Mouse (Mus musculus) small intestine, adult 2 months (tissue): Measurements from ENCODE around the gene Zfp53. TPM values are rescaled to one million over a fixed set of nuclear protein-coding genes. Genes with fewer than 3 reads are reported as not detected.
A peak's percentile ranks its signal among the peaks of the same experiment; 100 is the strongest.

Source experiments
- H3K27ac ChIP-seq: fragments of 200-500 bp; 2 replicates; pipeline ENCODE4 v1.5.1; 2012; ENCODE audit warnings: low read depth, low read length, control low read depth, inconsistent platforms; ENCODE audit not compliant: insufficient read depth
- H3K27me3 ChIP-seq: fragments of 200-500 bp; 2 replicates; pipeline ENCODE4 v1.6.1; 2012; ENCODE audit warnings: mild to moderate bottlenecking, moderate library complexity, low read length, inconsistent platforms; ENCODE audit not compliant: control insufficient read depth, insufficient read depth
- H3K36me3 ChIP-seq: fragments of 200-500 bp; 2 replicates; pipeline ENCODE4 v1.6.1; 2012; ENCODE audit warnings: mild to moderate bottlenecking, low read length, control low read depth, inconsistent platforms; ENCODE audit not compliant: control insufficient read depth, insufficient read depth
- H3K4me1 ChIP-seq: fragments of 200-500 bp; 2 replicates; pipeline ENCODE4 v1.6.1; 2012; ENCODE audit warnings: low read length, inconsistent platforms, mixed read lengths; ENCODE audit not compliant: control insufficient read depth, insufficient read depth, insufficient read length
- H3K4me3 ChIP-seq: fragments of 200-500 bp; 2 replicates; pipeline ENCODE4 v1.5.1; 2012; ENCODE audit warnings: low read depth, mild to moderate bottlenecking, control low read depth, inconsistent platforms, low read length, moderate library complexity
- CTCF ChIP-seq: fragments of 200-500 bp; IDR thresholded peaks from 2 replicates; pipeline ENCODE4 v1.5.1; 2012; ENCODE audit warnings: low read depth, mild to moderate bottlenecking, control low read depth, inconsistent platforms, low read length, moderate library complexity, mixed read lengths; ENCODE audit not compliant: insufficient replicate concordance, insufficient read length; ENCODE audit errors: extremely low read depth
- POLR2A ChIP-seq: fragments of 200-500 bp; IDR thresholded peaks from 2 replicates; pipeline ENCODE4 v1.6.1; 2012; ENCODE audit warnings: low read depth, mild to moderate bottlenecking, control low read depth, inconsistent platforms, low read length, moderate library complexity
- WGBS: fragments of 180-500 bp; shearing (Covaris S2); methylation state at CpG from one replicate; pipeline ENCODE4 v1.1.7; 2018; 5-methylcytosine and 5-hydroxymethylcytosine counted together
- polyA plus RNA-seq: library from polyadenylated mRNA; depleted of rRNA; stranded (reverse); fragments of >200 nt; gene quantifications from 2 replicates; pipeline ENCODE4 v1.2.3, GENCODE M21; 2012

The Zfp53 gene
- polyA plus RNA-seq, 1 experiment, result 2.5 TPM

DNA sequence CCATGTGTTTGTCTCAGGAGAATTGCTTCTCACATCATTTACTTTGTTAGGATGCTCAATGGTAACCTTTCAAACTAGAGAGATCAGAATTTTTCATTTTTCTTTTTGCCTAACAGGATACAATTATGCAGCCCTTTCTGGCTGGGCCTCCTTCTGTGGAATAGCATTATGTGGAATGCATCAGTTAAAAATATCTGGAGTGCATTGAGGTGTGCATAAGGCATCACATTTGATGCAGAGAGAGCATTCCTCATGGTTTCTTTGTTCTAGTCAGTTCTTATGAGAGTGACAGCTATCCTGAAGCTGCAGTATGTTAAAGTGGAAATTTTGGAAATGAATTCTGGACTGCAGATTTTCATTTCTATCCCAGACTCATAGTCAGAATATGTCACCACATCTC is 37.5 kb downstream of the Zfp53 start:
- no peaks in the 10 kb centered on the region for H3K4me1 ChIP-seq
- no peaks in the 10 kb centered on the region for H3K36me3 ChIP-seq
- TF ChIP-seq POLR2A, result no peak
- no peak for TF ChIP-seq CTCF
- no peaks in the 10 kb centered on the region for H3K27me3 ChIP-seq
- no peak overlapping the region for H3K27ac ChIP-seq
- H3K4me3 ChIP-seq, result no peak overlapping the region

- Histone ChIP-seq H3K36me3 (no peaks in the 10 kb centered on the region), H3K4me3 (no peak overlapping the region), H3K27me3 (no peaks in the 10 kb centered on the region), H3K27ac (no peak overlapping the region), H3K4me1 (peaks cover 3% of the 10 kb centered on the region)
- no peak for TF ChIP-seq CTCF
- TF ChIP-seq POLR2A, result no peak
- WGBS, result 82% methylated on average over 5 of the region's 5 CpGs
These were observed 42.0 kb downstream of the Zfp53 start for GRCm38 (mm10) chr17:21530645-21531330.

DNA sequence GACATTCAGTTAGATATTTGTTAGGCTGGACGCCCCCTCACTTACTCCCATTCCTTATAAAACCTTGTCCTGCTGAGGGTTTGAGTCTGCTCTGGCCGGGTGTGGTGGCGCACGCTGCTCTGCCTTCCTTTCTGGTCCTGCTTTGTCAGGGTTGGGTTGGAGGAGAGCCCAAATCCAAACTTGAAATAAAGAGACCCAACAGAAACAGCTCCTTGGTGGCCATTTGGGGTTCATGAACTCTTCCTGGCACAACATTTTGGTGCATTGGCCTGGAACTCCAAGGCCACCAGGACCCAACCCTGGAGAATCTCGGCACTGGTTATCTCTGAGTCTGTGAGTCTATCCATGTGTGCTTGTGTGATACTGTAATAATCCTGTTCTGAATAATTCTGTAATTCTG is 42.8 kb downstream of the Zfp53 start:
- Histone ChIP-seq H3K4me3 (peak overlapping the region; percentile 91), H3K27me3 (no peaks in the 10 kb centered on the region), H3K4me1 (peaks cover 3% of the 10 kb centered on the region), H3K36me3 (no peaks in the 10 kb centered on the region), H3K27ac (peak overlapping the region; percentile 78)
- TF ChIP-seq POLR2A (no peak), CTCF (no peak)
- 61% methylated on average over 5 of the region's 5 CpGs for WGBS

DNA sequence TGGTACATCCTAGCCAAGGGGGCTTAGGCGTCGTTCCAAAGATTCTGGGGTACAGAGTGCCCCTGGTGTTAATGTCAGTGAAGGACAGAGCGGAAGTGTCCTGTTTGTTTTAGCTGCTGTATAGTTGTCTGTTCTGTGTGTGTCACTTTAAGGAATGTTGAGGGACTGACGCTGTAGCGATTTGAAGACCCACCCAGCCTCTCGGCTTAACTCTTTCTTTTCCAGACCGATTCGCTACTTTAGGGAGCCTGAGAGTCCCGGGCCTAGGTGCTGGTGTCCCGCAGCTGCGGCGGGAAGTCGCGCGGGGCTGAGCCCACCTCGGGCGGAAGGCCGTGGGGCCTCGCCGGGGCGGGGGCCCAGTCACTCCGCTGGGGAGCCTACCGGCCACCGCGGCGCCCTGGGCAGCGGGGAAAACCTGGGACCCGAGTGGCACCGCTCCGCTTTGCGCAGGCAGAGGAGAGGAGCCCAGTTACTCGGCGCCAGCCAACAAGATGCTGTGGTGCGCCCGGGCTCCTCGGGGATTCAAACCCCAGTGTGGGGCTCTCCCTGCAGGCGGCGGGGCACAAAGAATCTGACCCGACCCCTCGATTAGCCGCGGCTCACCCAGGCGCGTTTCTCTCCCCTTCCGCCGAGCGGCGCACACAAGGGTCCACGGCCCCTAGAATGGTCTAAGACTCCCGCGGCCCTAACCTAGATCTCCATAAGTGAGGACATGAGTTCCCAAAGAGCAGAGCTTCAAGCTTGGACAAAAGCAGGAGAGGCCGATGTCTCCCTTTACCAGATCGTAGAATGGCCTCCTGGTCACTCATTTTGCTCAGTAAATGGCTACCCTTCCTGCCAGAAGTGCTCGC is 43.5 kb downstream of the Zfp53 start:
- Histone ChIP-seq H3K4me3 (peak overlapping the region; percentile 91), H3K27me3 (no peaks in the 10 kb centered on the region), H3K4me1 (peaks cover 3% of the 10 kb centered on the region), H3K27ac (peak overlapping the region; percentile 78), H3K36me3 (no peaks in the 10 kb centered on the region)
- TF ChIP-seq POLR2A (peak; percentile 77), CTCF (0 out of 2 replicates have a peak, but pooled peaks have one; percentile 22)
- WGBS, result under 1% methylated on average over 54 of the region's 54 CpGs

- H3K4me3 ChIP-seq, result no peak overlapping the region
- H3K27ac ChIP-seq, result peak overlapping the region; percentile 23; the same call in 1 of the 2 replicates
- H3K4me1 ChIP-seq, result peaks cover 3% of the 10 kb centered on the region
- H3K27me3 ChIP-seq, result no peaks in the 10 kb centered on the region
- 88% methylated on average over 1 of the region's 1 CpGs for WGBS
- H3K36me3 ChIP-seq, result no peaks in the 10 kb centered on the region
- no peak for TF ChIP-seq POLR2A
- no peak for TF ChIP-seq CTCF
These were observed 45.2 kb downstream of the Zfp53 start for GRCm38 (mm10) chr17:21533961-21534360.

GRCm38 (mm10) chr17:21534460-21535095 is 45.8 kb downstream of the Zfp53 start:
- H3K27ac ChIP-seq, result peak overlapping the region; percentile 89
- no peak overlapping the region for H3K4me3 ChIP-seq
- no peak for TF ChIP-seq POLR2A
- TF ChIP-seq CTCF, result no peak
- H3K4me1 ChIP-seq, result peaks cover 3% of the 10 kb centered on the region
- 9% methylated on average over 4 of the region's 4 CpGs for WGBS
- no peaks in the 10 kb centered on the region for H3K27me3 ChIP-seq
- no peaks in the 10 kb centered on the region for H3K36me3 ChIP-seq
